Mouse (Mus musculus) cerebellum, adult 8-10 months (tissue): ENCODE results near the gene Zdhhc1.
A peak's percentile ranks its signal among the peaks of the same experiment; 100 is the strongest.

Experiments used
- DNase-seq: peaks from one replicate; pipeline ENCODE4 v3.0.0; 2022

Gene Zdhhc1

DNA sequence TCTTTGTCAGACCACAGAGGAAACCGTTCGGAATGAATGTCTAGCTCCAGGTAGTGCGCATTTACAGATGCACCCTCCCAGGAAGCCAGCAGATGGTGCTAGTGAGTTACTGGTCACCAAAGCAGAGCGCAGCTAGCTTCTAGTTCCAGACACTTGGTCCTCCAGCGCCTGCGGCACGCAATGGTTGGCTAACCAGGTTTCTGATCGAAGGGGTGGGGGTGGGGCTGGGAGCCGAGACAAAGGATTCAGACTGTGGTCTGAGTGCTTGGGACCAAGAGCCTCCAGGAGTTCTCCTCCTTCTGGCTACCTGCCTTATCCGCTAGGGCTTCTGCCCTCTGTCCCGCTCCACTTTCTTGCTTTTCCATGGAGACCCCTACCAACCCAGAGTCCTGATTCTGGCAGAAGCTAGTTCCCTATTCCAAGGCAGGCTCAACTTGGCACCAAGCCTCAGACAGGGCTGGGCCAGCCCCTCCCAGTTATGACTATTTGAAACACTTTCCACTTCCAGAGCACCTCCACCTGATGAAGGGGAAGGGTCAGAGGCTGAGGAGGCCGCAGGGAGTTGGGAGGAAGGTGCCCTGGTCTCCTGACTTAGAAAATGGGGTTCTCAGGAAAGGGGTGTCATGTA is 19.4 kb upstream of the Zdhhc1 start:
- peak; percentile 73 for DNase-seq

- no peak for DNase-seq
Measured at GRCm38 (mm10) chr8:105514656-105515055, 18.0 kb upstream of the Zdhhc1 start.

DNA sequence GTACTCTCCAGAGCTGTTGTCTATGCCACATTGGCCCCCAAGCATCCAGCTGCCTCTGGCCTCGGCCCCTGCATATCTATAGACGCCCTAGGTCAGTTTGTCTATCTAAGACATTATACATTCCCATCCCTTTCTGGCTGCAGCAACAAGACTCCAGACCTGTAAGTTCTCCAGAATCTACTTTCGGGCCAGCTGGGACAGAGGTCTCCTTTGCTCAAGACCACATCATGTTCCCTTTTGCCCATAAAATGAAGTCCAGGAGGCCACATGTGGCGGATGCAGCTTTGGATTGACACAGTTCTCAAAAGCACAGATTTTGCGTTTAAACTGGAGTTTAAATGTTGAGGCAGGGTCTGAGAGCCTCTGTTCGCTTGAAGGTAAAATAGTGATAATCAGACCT is 17.5 kb upstream of the Zdhhc1 start:
- DNase-seq, result no peak

DNA sequence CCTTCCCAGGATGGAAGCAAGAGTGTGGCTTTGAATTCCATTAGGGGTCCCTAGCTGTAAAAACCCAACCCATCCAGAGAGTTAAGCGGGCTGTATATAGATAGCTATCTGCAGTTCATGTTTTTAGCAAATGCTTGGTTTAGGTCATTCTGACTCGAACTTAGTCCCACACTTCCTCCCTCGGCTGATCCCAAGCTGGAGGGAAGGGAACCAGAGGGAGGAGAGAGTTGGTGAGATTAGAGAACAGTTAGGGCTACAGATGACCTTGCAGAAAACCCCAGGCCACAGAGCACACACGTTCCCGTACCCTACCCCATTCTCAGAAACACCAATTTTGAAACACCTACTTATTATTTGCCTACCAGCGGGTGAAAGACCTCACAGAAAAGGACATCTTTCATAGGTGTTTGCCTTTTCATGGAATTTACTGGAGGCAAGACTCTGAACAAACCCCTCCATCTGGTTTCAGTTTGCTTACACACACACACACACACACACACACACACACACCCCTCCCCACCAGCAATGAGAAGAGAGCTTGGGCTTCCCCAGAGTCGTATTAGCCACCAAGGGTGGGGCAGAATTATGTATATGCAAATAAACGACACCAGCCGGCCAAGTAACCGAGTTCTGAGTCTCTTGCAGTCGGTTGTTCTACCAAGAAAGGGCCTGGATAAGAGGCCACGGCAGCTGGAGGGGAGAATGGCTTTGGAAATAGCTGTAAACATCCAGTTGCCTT is 13.5 kb upstream of the Zdhhc1 start:
- DNase-seq, result no peak

- DNase-seq, result no peak
Measured at GRCm38 (mm10) chr8:105508758-105509157, 12.1 kb upstream of the Zdhhc1 start.

DNA sequence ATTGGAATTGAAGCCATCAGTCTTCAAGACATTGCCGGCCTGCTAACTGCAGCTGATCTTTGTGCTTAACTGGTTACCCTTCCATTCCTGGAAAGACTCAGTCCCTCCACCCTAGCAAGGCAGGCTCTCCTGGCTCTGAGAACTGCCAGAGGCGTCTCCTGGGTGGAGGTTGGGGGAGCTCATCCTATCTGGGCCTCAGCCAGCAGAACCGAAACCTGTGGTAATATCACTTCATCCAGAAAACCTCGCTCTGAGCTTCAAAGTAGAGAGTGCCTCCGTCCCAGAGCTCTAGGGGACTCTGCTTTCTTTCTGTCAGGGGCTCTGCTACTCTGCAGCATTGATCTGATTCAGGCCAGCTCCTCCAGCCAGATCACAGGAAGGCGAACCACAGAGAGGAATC is 10.3 kb upstream of the Zdhhc1 start:
- no peak for DNase-seq

DNA sequence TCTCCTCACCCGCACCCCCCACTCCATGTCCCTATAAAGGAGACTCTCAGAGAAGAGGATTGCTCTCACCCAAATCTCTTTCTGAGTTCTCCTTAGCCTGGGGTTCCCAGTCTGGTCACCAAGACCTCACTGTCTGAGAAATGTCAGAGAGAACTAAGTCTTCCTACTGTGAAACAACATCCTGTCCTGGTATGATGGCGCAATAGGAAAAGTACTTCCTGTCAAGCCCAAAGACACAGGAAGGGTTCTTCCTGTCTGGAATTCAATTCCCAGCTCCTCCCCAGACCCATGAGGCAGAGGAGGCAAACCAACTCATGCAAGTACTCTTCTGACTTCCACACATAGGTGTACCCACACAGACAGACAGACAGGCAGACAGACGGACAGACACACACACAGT is 7.9 kb upstream of the Zdhhc1 start:
- no peak for DNase-seq

DNA sequence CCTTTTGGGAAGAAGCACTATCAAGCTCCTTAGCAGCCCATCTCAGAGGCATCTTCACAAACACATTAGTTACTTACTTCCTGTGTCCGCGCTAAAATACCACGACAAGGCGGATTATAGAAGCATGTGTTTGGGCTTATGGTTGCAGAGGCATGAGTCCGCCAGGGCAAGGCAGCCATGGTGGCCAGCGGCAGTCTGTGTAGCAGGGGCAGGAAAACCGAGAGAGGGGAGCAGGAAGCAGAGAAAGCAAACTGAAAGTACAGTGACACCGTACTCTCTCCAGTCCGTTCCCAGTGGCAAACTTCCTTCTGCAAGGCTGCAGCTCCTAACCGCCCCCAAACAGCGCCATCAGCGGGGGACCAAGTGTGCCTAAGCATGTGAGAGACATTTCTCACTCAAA is 3.1 kb upstream of the Zdhhc1 start:
- DNase-seq, result no peak

GRCm38 (mm10) chr8:105495350-105496302 is 1.1 kb downstream of the Zdhhc1 start:
- DNase-seq, result no peak

GRCm38 (mm10) chr8:105494566-105494965 is 2.1 kb downstream of the Zdhhc1 start:
- DNase-seq, result no peak

DNA sequence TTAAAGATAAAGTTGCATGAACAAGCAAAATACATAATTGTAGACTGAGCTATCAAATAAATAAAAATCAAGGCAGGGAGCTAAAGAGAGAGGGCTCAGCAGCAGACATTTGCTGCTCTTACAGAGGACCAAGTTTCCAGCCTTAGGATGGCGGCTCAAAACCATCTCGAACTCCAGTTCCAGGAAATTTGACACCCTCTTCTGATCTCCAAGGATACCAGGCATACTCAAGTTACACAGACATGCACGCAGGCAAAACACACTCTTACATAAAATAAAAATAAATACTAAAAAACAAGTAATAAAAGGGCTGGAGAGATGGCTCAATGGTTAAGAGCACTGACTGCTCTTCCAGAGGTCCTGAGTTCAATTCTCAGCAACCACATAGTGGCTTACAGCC is 3.2 kb downstream of the Zdhhc1 start:
- DNase-seq, result no peak

DNA sequence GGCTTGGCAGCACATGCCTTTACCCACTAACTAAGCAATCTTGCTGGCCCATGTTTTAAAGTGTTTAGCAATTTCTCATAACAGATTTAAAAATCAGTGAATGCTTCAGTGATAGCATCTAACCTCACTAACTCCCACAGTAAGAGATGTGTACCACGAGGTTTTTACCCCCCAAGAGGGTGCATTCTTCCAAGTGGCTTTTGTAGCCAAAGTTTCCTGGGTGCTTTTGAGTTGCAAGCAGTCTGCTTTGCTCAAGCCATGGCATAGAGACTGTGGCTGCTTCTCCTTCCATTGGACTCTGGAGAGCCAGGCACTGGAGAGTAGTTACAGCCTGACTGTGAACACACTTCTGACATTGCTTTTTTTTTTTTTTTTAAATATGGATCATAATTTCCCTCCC is 7.4 kb downstream of the Zdhhc1 start:
- no peak for DNase-seq

GRCm38 (mm10) chr8:105488082-105488481 is 8.6 kb downstream of the Zdhhc1 start:
- DNase-seq, result no peak

GRCm38 (mm10) chr8:105484392-105484791 is 12.3 kb downstream of the Zdhhc1 start:
- DNase-seq, result no peak

- no peak for DNase-seq
Measured at GRCm38 (mm10) chr8:105484030-105484368, 12.7 kb downstream of the Zdhhc1 start.

DNA sequence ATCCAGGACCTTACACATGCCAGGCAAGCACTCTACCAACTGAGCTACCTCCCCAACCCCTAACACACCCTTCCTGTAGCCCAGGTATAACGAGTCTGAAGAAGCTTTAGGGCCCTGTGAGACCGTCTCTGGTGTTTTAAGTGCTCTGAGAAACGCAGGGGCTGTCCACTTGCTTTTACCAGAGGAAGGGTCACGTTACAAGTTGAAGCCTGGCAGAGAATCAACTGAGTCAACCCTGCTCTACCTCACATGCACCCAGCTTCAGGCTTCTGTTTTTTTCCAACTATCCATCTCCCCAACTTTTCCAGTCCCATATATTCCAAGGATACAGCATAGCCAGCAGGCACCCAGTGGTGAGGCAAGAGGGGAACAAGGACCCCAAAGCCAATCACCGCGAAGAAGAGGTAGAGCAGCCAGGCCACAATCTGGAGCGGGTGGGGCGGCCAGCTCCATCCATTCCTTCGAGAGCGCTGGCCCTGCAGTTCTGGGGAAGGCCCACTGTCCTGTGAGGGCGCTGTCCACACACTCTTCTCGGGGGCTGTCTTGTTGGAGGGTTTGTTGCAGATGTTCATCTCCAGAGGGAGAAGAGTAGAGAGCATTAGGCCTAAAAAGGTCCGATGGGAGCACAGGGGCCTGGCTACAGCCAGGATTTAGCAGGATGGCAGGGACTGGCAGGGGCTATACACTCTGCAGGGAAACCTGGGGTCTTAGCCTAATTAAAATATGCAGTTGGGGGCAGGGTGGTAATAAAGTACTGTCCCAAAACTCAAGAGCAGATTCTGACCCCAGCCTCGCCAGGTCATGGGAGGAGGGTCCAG is 13.3 kb downstream of the Zdhhc1 start:
- no peak for DNase-seq

DNA sequence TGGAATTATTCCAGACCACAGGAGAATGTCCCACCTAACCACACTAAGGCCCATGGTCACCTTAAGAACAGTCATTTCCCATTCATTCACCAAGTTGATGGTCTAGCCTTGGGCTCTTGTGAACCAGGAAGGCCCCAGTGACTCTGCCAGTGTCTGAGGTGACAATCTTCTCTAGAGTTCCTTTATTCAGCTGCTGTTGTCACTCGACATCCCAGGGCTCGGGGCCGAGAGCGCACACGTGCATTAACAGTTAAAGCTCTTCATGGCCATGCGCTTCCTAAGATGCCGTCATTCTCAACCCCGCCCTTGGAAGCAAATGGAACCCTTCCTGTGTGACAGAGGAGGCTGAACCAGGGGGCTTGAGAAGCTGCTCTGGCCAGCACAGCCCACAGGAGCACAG is 14.6 kb downstream of the Zdhhc1 start:
- no peak for DNase-seq

GRCm38 (mm10) chr8:105481453-105481852 is 15.2 kb downstream of the Zdhhc1 start:
- no peak for DNase-seq

GRCm38 (mm10) chr8:105481013-105481412 is 15.7 kb downstream of the Zdhhc1 start:
- no peak for DNase-seq

DNA sequence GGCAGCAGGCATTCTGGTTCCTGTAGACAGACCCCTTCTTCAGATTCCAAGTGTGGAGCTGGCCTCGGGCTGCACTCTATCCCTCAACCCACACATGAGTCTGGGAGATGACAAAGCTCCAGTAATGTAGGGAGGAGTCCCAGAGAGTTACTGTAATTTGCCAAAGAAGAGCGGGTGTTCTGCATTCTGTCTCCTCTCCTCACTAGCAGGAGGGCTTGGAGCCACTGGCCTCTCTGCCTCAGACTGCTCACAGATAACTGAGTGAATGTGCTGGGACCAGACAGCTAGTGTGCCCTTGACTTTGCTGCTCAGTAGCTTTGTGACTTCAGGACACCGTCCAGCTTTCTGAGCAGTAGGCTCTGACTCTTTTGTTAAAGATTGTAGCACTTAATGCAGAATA is 18.9 kb downstream of the Zdhhc1 start:
- DNase-seq, result no peak

DNA sequence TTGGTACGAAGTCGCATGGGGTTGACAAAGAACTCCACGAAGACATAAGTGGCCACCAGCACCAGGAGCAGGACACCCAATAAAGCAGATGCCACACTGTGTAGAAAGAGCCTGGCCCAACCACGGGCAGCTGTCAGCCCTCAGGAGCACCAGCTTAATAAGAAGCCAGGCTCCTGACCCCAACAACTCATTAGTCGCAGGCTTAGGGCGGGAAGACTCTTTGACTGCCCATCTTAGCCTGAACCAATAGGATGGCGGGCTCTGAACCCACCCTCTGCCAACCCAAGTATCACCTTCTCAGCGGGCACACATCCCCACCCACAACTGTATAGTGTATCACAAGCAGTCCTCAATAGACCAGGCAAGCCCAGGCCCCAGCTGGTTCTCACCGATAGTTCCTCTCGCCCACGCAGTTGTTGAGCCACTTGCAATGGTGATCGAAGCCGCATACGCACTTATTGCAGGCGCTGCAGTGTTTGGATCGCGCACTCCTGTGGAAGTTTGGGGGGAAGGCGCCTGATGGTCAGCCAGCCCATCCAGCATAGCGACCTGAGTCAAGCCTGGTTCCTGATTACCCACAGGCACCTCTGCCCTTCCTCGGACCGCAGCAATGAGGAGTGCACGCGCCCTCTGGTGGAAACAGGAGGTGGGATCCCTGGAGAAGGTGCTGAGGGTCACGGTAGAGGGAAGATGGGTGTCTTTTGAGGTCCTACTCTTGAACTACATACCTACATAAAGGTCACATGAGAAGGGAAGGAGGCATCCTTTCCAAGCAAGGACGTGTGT is 19.9 kb downstream of the Zdhhc1 start:
- peak; percentile 76 for DNase-seq

DNA sequence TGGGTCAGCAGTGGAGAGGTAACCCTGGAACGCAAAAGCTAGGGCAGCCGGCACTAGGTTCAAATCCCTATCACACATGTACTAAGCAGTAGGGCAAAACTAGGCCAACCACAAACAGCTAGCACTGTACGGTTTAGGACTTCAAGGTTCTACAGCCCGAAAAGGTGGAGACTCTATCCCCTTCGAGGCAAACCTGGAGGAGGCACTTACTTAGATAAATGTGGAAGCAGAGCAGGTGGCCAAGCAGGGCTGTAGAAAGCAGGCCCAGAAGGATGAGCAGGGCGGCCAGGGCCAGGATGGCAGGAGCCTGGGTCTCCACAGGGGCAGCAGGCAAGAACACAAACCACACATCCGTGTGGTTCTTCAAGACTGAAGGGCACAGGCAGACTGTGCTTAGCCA is 20.5 kb downstream of the Zdhhc1 start:
- no peak for DNase-seq
